Mouse (Mus musculus) heart, postnatal 0 days (tissue): Measurements from ENCODE around the gene St8sia1. TPM values are rescaled to one million over a fixed set of nuclear protein-coding genes. Genes with fewer than 3 reads are reported as not detected.

Experiments
- ATAC-seq: fragments of 200-750 bp; cut with Nextera tagmentation; 2 replicates; pipeline ENCODE4 v1.8.0; 2017; ENCODE audit warnings: low read depth, moderate number of reproducible peaks, moderate library complexity; ENCODE audit not compliant: insufficient read depth
- DNase-seq: peaks from one replicate; pipeline ENCODE4 v3.0.0-alpha.2; 2016; ENCODE audit warnings: low spot score
- H3K27ac ChIP-seq: fragments of 300-500 bp; sonication (generic); 2 replicates; pipeline ENCODE4 v1.5.1; 2014; ENCODE audit warnings: low read depth, mild to moderate bottlenecking
- H3K27me3 ChIP-seq: fragments of 300-500 bp; sonication (generic); 2 replicates; pipeline ENCODE4 v1.6.1; 2014; ENCODE audit warnings: low read length, mixed read lengths; ENCODE audit not compliant: control insufficient read depth, insufficient read depth
- H3K36me3 ChIP-seq: fragments of 300-500 bp; sonication (generic); replicated peaks from 2 replicates; pipeline ENCODE4 v1.6.1; 2014; ENCODE audit warnings: low read length, mixed read lengths; ENCODE audit not compliant: control insufficient read depth, insufficient read depth
- H3K4me1 ChIP-seq: fragments of 300-500 bp; sonication (generic); 2 replicates; pipeline ENCODE4 v1.6.1; 2014; ENCODE audit warnings: antibody characterized with exemption; ENCODE audit not compliant: control insufficient read depth, insufficient read depth
- H3K4me2 ChIP-seq: fragments of 300-500 bp; sonication (generic); 2 replicates; pipeline ENCODE4 v1.6.1; 2014; ENCODE audit warnings: low read depth, mild to moderate bottlenecking, low read length, moderate library complexity
- H3K4me3 ChIP-seq: fragments of 300-500 bp; sonication (generic); 2 replicates; pipeline ENCODE4 v1.5.1; 2014; ENCODE audit warnings: low read depth, low read length
- H3K9ac ChIP-seq: fragments of 300-500 bp; sonication (generic); replicated peaks from 2 replicates; pipeline ENCODE4 v1.6.1; 2014; ENCODE audit warnings: low read depth, low read length, mixed read lengths
- H3K9me3 ChIP-seq: fragments of 300-500 bp; sonication (generic); replicated peaks from 2 replicates; pipeline ENCODE4 v1.6.1; 2016; ENCODE audit warnings: low read length; ENCODE audit not compliant: control insufficient read depth
- CTCF ChIP-seq: IDR thresholded peaks from 2 replicates; pipeline ENCODE4 v1.5.1; 2016; ENCODE audit warnings: antibody characterized with exemption, control low read depth, low read depth
- EP300 ChIP-seq: IDR thresholded peaks from 2 replicates; pipeline ENCODE4 v1.6.1; 2016; ENCODE audit warnings: antibody characterized with exemption, low read depth
- WGBS: fragments of 180-500 bp; shearing (Covaris S2); extraction: QIAGEN DNeasy Blood & Tissue Kit; methylation state at CpG from one replicate; pipeline ENCODE4 v1.1.7; 2014; 5-methylcytosine and 5-hydroxymethylcytosine counted together
- polyA plus RNA-seq: library from polyadenylated mRNA; unstranded; fragments of >200 nt; fragmentation: Nextera tagmentation; extraction: Ambion mirVana; gene quantifications from 2 replicates; pipeline ENCODE4 v1.2.1, GENCODE M21; 2015
- total RNA-seq: library from RNA; depleted of rRNA; stranded (reverse); fragments of >200 nt; gene quantifications from 2 replicates; pipeline ENCODE4 v1.2.3, GENCODE M21; 2014; ENCODE audit warnings: low replicate concordance

The St8sia1 gene
- total and polyA plus RNA-seq, 2 experiments from 2014 or later, result 0.04 to 0.30 TPM

DNA sequence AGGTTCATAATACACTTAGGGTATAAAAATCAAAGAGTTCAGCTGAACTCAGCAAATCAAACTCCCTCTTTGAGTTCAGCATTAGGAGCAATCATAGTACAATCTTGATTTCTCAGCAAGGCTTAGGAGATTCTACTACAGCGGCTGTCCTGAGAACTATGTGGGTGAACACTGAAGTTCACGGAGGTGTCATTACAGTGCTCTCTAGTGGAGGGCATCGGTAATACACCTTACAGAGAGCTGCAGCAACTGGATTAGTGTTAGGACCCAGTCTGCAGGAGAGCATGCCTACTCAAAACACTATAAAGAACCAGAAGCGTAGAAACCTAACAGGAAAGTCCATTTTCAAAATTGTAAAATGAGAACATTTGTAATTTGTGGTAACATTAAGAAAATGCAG is 178.9 kb downstream of the St8sia1 start:
- TF ChIP-seq EP300 (no peak), CTCF (peak; percentile 74)
- Histone ChIP-seq H3K4me3 (no peak overlapping the region), H3K4me1 (no peaks in the 10 kb centered on the region), H3K27ac (no peak overlapping the region), H3K36me3 (no peaks in the 10 kb centered on the region), H3K9ac (no peak overlapping the region), H3K4me2 (no peak overlapping the region), H3K27me3 (no peaks in the 10 kb centered on the region), H3K9me3 (no peaks in the 10 kb centered on the region)
- DNase-seq (peak; percentile 26), ATAC-seq (no peak)
- WGBS, result 22% methylated on average over 4 of the region's 4 CpGs

DNA sequence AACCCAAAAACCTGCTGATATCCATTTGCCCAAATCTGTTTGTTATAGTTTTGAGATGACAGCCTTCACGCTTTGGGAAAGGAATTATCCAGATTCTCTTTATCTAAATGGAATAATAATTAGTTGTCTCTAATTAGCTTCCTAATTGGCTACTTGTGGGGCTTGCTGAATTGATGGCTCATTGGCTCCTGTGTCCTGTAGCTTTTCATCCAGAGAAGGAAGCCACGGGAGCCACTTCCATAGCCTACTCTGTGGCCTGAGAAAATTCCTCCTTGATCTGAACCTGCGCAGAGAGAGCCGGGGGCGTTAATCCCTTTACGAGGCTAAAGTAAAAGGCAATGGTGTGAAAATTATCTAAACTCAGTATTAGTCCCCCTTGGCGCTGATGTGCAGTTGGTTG is 183.0 kb downstream of the St8sia1 start:
- ATAC-seq (no peak), DNase-seq (no peak)
- H3K4me1 ChIP-seq, result no peaks in the 10 kb centered on the region
- H3K36me3 ChIP-seq, result no peaks in the 10 kb centered on the region
- H3K4me3 ChIP-seq, result no peak overlapping the region
- H3K4me2 ChIP-seq, result no peak overlapping the region
- no peak overlapping the region for H3K27ac ChIP-seq
- no peaks in the 10 kb centered on the region for H3K27me3 ChIP-seq
- no peak for TF ChIP-seq EP300
- no peak for TF ChIP-seq CTCF
- H3K9me3 ChIP-seq, result no peaks in the 10 kb centered on the region
- H3K9ac ChIP-seq, result no peak overlapping the region
- 70% methylated on average over 7 of the region's 7 CpGs for WGBS

- no peak overlapping the region for H3K27ac ChIP-seq
- DNase-seq, result no peak
- H3K4me3 ChIP-seq, result no peak overlapping the region
- H3K9ac ChIP-seq, result no peak overlapping the region
- no peak overlapping the region for H3K4me2 ChIP-seq
- 85% methylated on average over 4 of the region's 4 CpGs for WGBS
- no peaks in the 10 kb centered on the region for H3K4me1 ChIP-seq
- TF ChIP-seq EP300 (no peak), CTCF (no peak)
- H3K9me3 ChIP-seq, result no peaks in the 10 kb centered on the region
- no peaks in the 10 kb centered on the region for H3K36me3 ChIP-seq
- no peak for ATAC-seq
- H3K27me3 ChIP-seq, result no peaks in the 10 kb centered on the region
Measured at GRCm38 (mm10) chr6:142780574-142781033, 183.6 kb downstream of the St8sia1 start.

DNA sequence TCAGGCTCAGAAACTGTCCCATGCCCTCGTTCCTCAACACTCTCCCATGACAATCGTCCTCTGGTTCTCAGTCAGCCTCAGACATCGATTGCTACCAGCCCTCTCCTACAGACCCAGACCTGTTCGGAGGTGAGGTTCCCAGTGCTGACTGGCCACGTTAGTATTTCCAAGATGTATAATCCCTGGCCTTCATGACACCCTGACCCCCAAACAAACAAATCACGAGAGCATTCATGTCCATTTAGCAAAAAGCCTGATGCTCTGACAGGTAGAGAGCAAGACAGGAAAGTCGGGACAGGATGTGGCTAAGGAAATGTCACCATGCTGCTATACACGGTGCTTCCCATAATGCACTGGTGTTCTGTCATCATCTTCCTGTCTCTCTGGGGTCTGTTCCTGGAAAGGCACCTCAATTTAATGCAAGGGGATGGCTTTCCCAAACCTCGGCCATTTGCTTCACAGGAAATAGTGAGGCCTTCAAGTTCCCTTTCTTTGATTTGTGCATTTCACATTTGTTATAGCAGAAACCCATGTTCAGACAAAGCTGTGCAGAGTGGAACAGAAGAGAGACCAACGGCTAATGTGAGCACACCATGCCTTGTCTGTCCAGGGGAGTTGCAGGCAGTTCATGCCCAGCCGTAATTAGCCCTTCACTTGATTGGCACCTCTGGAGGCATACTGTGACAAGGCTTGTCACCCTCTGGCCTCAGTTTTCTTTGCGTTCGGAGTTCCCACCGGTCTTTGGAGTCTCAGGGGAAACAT is 184.3 kb downstream of the St8sia1 start:
- no peak overlapping the region for H3K4me2 ChIP-seq
- TF ChIP-seq CTCF, result no peak
- no peak for TF ChIP-seq EP300
- H3K4me1 ChIP-seq, result no peaks in the 10 kb centered on the region
- WGBS, result 68% methylated on average over 14 of the region's 14 CpGs
- no peak overlapping the region for H3K27ac ChIP-seq
- DNase-seq (no peak), ATAC-seq (no peak)
- H3K36me3 ChIP-seq, result peaks cover 3% of the 10 kb centered on the region; the same call in 1 of the 2 replicates
- no peak overlapping the region for H3K9ac ChIP-seq
- no peaks in the 10 kb centered on the region for H3K27me3 ChIP-seq
- no peak overlapping the region for H3K4me3 ChIP-seq
- H3K9me3 ChIP-seq, result no peaks in the 10 kb centered on the region

- DNase-seq, result peak; percentile 43
- no peak overlapping the region for H3K9ac ChIP-seq
Measured at GRCm38 (mm10) chr6:142779045-142779811, 185.0 kb downstream of the St8sia1 start.

More at GRCm38 (mm10) chr6:142779045-142779811, 185.0 kb downstream of the St8sia1 start:
- 39% methylated on average over 11 of the region's 11 CpGs for WGBS
- TF ChIP-seq CTCF (peak; percentile 63), EP300 (no peak)
- 0 out of 2 replicates have a peak overlapping the region, but pooled peaks have one; percentile 13 for H3K4me2 ChIP-seq
- H3K9me3 ChIP-seq, result no peaks in the 10 kb centered on the region
- H3K4me1 ChIP-seq, result no peaks in the 10 kb centered on the region
- H3K27me3 ChIP-seq, result no peaks in the 10 kb centered on the region
- H3K27ac ChIP-seq, result no peak overlapping the region
- ATAC-seq, result peak; percentile 63
- H3K36me3 ChIP-seq, result peaks cover 11% of the 10 kb centered on the region; the same call in 1 of the 2 replicates
- H3K4me3 ChIP-seq, result no peak overlapping the region
